ENCODE assay signal across 8 mouse cellular contexts in the genomic region with DNA sequence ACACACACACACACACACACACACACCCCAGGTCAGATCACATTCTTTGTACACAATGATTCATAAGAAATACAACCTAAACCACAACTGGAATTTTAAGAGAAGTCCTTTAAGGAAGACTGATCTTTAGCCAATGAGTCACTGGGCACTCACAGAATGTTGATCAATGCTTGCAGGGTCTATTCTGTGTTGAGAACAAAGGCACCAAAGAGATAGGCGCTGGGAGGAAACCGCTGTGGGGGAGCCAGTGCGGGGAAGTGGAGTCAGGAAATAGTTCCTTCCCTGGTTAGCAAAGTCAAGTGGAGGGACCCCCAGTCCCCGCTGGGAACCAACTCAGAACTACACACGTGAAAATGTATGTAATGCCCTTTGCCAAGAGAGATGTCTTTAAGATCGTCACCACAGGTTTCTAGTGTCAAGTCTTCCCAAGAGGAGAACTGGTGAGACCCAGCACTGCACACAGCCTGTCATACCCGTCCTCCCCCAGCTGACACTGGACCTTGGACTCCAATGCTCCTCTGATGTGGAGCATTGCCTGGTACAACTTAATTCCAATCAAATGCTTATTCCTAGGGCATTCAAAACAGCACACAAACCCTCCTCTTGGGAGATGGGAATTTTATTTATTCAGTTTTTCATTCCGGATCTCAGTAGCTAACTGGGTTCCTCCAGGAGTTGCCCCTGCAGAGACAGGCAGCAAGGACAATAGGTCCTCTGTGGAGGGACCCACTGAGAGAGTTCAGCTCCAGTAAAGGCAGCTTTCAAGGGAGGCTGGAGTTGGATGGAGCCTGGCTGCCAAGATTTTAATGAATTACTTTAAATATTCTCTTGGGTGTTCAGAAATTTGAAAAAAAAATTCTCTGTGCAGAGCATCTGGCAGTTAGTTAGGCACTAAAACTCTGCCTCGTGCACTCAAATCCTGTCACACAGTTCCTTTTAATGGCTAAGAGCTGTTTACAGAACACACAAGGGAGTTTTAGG. TPM values are rescaled to one million over a fixed set of nuclear protein-coding genes. Genes with fewer than 3 reads are reported as not detected.
DNase-seq lines count a peak whose midpoint lies in the region; ATAC-seq and TF ChIP-seq lines count a peak whose summit lies in the region.

No protein-coding gene starts in this region.

- no peaks in the 10 kb centered on the region for H3K36me3 ChIP-seq in forebrain, embryonic 11.5 days (ENCODE audit: control insufficient read depth, insufficient read depth, low read length)
- no peaks in the 10 kb centered on the region for H3K36me3 ChIP-seq in limb, embryonic 12.5 days

- DNase-seq in gastrocnemius, adult 2 months: no peak
- DNase-seq in gastrocnemius, postnatal 25 days: no peak
- peak; percentile 74 for DNase-seq in 3134 (ENCODE audit: extremely low read depth, insufficient read length, low spot score)
- DNase-seq in forebrain, embryonic 11.5 days (ENCODE audit: low spot score): no peak
- no peak for DNase-seq in left cerebral cortex, adult 2 months (ENCODE audit: extremely low spot score in 1 of 2, low spot score in 2 of 2)
- no peak for DNase-seq in spleen, postnatal 14 days (ENCODE audit: low spot score in 2 of 2)
- DNase-seq in testis, postnatal 10 days (ENCODE audit: low spot score): no peak

- H3K27ac ChIP-seq in gastrocnemius, adult 2 months: peak overlapping the region; percentile 54
- H3K27ac ChIP-seq in forebrain, embryonic 11.5 days (ENCODE audit: low read depth, low read length): no peak overlapping the region
- peak overlapping the region; percentile 83 for H3K27ac ChIP-seq in limb, embryonic 12.5 days
- no peak overlapping the region for H3K27ac ChIP-seq in left cerebral cortex, adult 2 months

- H3K9ac ChIP-seq in forebrain, embryonic 11.5 days (ENCODE audit: low read length): peak overlapping the region; percentile 8; the same call in 1 of the 2 replicates
- H3K9ac ChIP-seq in limb, embryonic 12.5 days (replicated peaks): no peak overlapping the region

- H3K4me1 ChIP-seq in forebrain, embryonic 11.5 days (replicated peaks; ENCODE audit: control insufficient read depth, insufficient read depth, low read length): 0 out of 2 replicates have a peak, but pooled peaks cover 5% of the 10 kb centered on the region
- peaks cover 36% of the 10 kb centered on the region for H3K4me1 ChIP-seq in limb, embryonic 12.5 days (replicated peaks)

- H3K9me3 ChIP-seq in forebrain, embryonic 11.5 days (ENCODE audit: control insufficient read depth, low read length): no peaks in the 10 kb centered on the region
- H3K9me3 ChIP-seq in limb, embryonic 12.5 days: peaks cover 7% of the 10 kb centered on the region

- ATAC-seq in forebrain, embryonic 11.5 days (replicated peaks; ENCODE audit: low FRiP score): 0 out of 2 replicates have a peak, but pooled peaks have one; percentile 55
- peak; percentile 75; the same call in 1 of the 2 replicates for ATAC-seq in limb, embryonic 12.5 days (ENCODE audit: insufficient number of reproducible peaks, insufficient read depth, low FRiP score, low TSS enrichment, low read depth)

- no peak overlapping the region for H3K4me2 ChIP-seq in forebrain, embryonic 11.5 days (ENCODE audit: low read depth, low read length, severe bottlenecking)
- H3K4me2 ChIP-seq in limb, embryonic 12.5 days: peak overlapping the region; percentile 26

- no peaks in the 10 kb centered on the region for H3K27me3 ChIP-seq in forebrain, embryonic 11.5 days (ENCODE audit: control insufficient read depth, insufficient read depth, low read length)
- H3K27me3 ChIP-seq in limb, embryonic 12.5 days: no peaks in the 10 kb centered on the region

- intact Hi-C loops in gastrocnemius, adult 2 months (cut with DNase I): no loop called here
- intact Hi-C loops in left cerebral cortex, adult 2 months (cut with DNase I): no loop called here

- WGBS in forebrain, embryonic 11.5 days: 20% methylated on average over 9 of the region's 9 CpGs
- 45% methylated on average over 9 of the region's 9 CpGs for WGBS in limb, embryonic 12.5 days

- H3K4me3 ChIP-seq in gastrocnemius, adult 2 months: no peak overlapping the region
- H3K4me3 ChIP-seq in forebrain, embryonic 11.5 days (ENCODE audit: low read depth, low read length): no peak overlapping the region
- H3K4me3 ChIP-seq in limb, embryonic 12.5 days (replicated peaks): no peak overlapping the region
- no peak overlapping the region for H3K4me3 ChIP-seq in left cerebral cortex, adult 2 months

- TF ChIP-seq CTCF in gastrocnemius, adult 2 months (IDR thresholded peaks at IDR 0.05): no peak
- no peak for TF ChIP-seq CTCF in left cerebral cortex, adult 2 months (IDR thresholded peaks at IDR 0.05)

RNA-seq across cellular contexts. Expression of gene Gsap, which starts 10.6 kb away (rescaled TPM):
- total RNA-seq in gastrocnemius, adult 2 months (2021): 1 to 10 TPM in 1 of 2 experiments, under 1 TPM in 1; 0.94 to 1.1 TPM
- total RNA-seq in gastrocnemius, postnatal 25 days (2021): 1 to 10 TPM; 1.4 to 1.6 TPM
- polyA plus RNA-seq in forebrain, embryonic 11.5 days (2014; fragmentation: Nextera tagmentation; extraction: Ambion mirVana): 1.5 and 1.6 TPM in 2 replicates
- 3.8 and 4.9 TPM in 2 replicates for polyA plus RNA-seq in limb, embryonic 12.5 days (2016; fragmentation: Nextera tagmentation; extraction: Ambion mirVana)
- 1 to 10 TPM; 4.6 to 6.4 TPM for total RNA-seq in left cerebral cortex, adult 2 months (2021)

Comparison
In these comparisons a context has a peak if more than half of its experiments do, and no peak if none do; other contexts are left out.
1. H3K27ac ChIP-seq: peak in gastrocnemius, adult 2 months (single experiment) and limb, embryonic 12.5 days (single experiment); none in forebrain, embryonic 11.5 days (single experiment) and left cerebral cortex, adult 2 months (single experiment).